Mouse (Mus musculus): ENCODE data around the gene Tubg1. TPM values are rescaled to one million over a fixed set of nuclear protein-coding genes. Genes with fewer than 3 reads are reported as not detected.

Gene Tubg1
- polyA plus RNA-seq, 1 experiment from 2014 or later: 126 TPM

GRCm38 (mm10) chr11:101140164-101140819 is 20.6 kb downstream of the Tubg1 start:
- Histone ChIP-seq H3K27ac (ENCODE audit: low read depth, low read length) (peak overlapping the region; percentile 60), H3K9me3 (ENCODE audit: control insufficient read depth, low read length) (no peaks in the 10 kb centered on the region), H3K4me3 (ENCODE audit: low read depth, low read length) (peak overlapping the region; percentile 17), H3K9ac (ENCODE audit: low read length) (peak overlapping the region; percentile 39), H3K36me3 (ENCODE audit: control insufficient read depth, insufficient read depth, low read length) (no peaks in the 10 kb centered on the region), H3K4me2 (ENCODE audit: low read depth, low read length, severe bottlenecking) (peak overlapping the region; percentile 45), H3K27me3 (ENCODE audit: control insufficient read depth, insufficient read depth, low read length) (no peaks in the 10 kb centered on the region), H3K4me1 (replicated peaks; ENCODE audit: control insufficient read depth, insufficient read depth, low read length) (peaks cover 12% of the 10 kb centered on the region; the same call in 1 of the 2 replicates)
- DNase-seq (ENCODE audit: low spot score) (peak; percentile 68), ATAC-seq (replicated peaks; ENCODE audit: low FRiP score) (0 out of 2 replicates have a peak, but pooled peaks have one; percentile 46)
- 41% methylated on average over 27 of the region's 27 CpGs for WGBS

GRCm38 (mm10) chr11:101141088-101141487 is 21.4 kb downstream of the Tubg1 start:
- H3K4me3 ChIP-seq (ENCODE audit: low read depth, low read length): no peak overlapping the region
- WGBS: 78% methylated on average over 8 of the region's 8 CpGs
- no peak for ATAC-seq (replicated peaks; ENCODE audit: low FRiP score)

GRCm38 (mm10) chr11:101142215-101142967 is 22.7 kb downstream of the Tubg1 start:
- no peaks in the 10 kb centered on the region for H3K9me3 ChIP-seq (ENCODE audit: control insufficient read depth, low read length)
- 87% methylated on average over 10 of the region's 10 CpGs for WGBS

More at GRCm38 (mm10) chr11:101141088-101141487, 21.4 kb downstream of the Tubg1 start:
- Histone ChIP-seq H3K4me1 (replicated peaks; ENCODE audit: control insufficient read depth, insufficient read depth, low read length) (peaks cover 12% of the 10 kb centered on the region; the same call in 1 of the 2 replicates), H3K4me2 (ENCODE audit: low read depth, low read length, severe bottlenecking) (no peak overlapping the region), H3K27me3 (ENCODE audit: control insufficient read depth, insufficient read depth, low read length) (no peaks in the 10 kb centered on the region), H3K9ac (ENCODE audit: low read length) (no peak overlapping the region), H3K9me3 (ENCODE audit: control insufficient read depth, low read length) (no peaks in the 10 kb centered on the region), H3K36me3 (ENCODE audit: control insufficient read depth, insufficient read depth, low read length) (no peaks in the 10 kb centered on the region), H3K27ac (ENCODE audit: low read depth, low read length) (no peak overlapping the region)
- DNase-seq (ENCODE audit: low spot score): no peak

GRCm38 (mm10) chr11:101143338-101144225 is 23.8 kb downstream of the Tubg1 start:
- DNase-seq (ENCODE audit: low spot score) (peak; percentile 70), ATAC-seq (replicated peaks; ENCODE audit: low FRiP score) (peak; percentile 63)
- H3K9ac ChIP-seq (ENCODE audit: low read length): peak overlapping the region; percentile 50; the same call in 1 of the 2 replicates
- H3K27me3 ChIP-seq (ENCODE audit: control insufficient read depth, insufficient read depth, low read length): no peaks in the 10 kb centered on the region
- WGBS: 20% methylated on average over 18 of the region's 19 CpGs
- 0 out of 2 replicates have a peak overlapping the region, but pooled peaks have one; percentile 25 for H3K27ac ChIP-seq (ENCODE audit: low read depth, low read length)
- H3K36me3 ChIP-seq (ENCODE audit: control insufficient read depth, insufficient read depth, low read length): no peaks in the 10 kb centered on the region
- peak overlapping the region; percentile 25 for H3K4me3 ChIP-seq (ENCODE audit: low read depth, low read length)
- peak overlapping the region; percentile 51 for H3K4me2 ChIP-seq (ENCODE audit: low read depth, low read length, severe bottlenecking)
- peaks cover 14% of the 10 kb centered on the region; the same call in 1 of the 2 replicates for H3K4me1 ChIP-seq (replicated peaks; ENCODE audit: control insufficient read depth, insufficient read depth, low read length)
- no peaks in the 10 kb centered on the region for H3K9me3 ChIP-seq (ENCODE audit: control insufficient read depth, low read length)

More at GRCm38 (mm10) chr11:101142215-101142967, 22.7 kb downstream of the Tubg1 start:
- ATAC-seq (replicated peaks; ENCODE audit: low FRiP score) (no peak), DNase-seq (ENCODE audit: low spot score) (no peak)
- Histone ChIP-seq H3K27me3 (ENCODE audit: control insufficient read depth, insufficient read depth, low read length) (no peaks in the 10 kb centered on the region), H3K9ac (ENCODE audit: low read length) (no peak overlapping the region), H3K36me3 (ENCODE audit: control insufficient read depth, insufficient read depth, low read length) (no peaks in the 10 kb centered on the region), H3K4me3 (ENCODE audit: low read depth, low read length) (no peak overlapping the region), H3K4me1 (replicated peaks; ENCODE audit: control insufficient read depth, insufficient read depth, low read length) (peaks cover 14% of the 10 kb centered on the region; the same call in 1 of the 2 replicates), H3K4me2 (ENCODE audit: low read depth, low read length, severe bottlenecking) (no peak overlapping the region), H3K27ac (ENCODE audit: low read depth, low read length) (no peak overlapping the region)

- no peaks in the 10 kb centered on the region for H3K9me3 ChIP-seq (ENCODE audit: control insufficient read depth, low read length)
- no peaks in the 10 kb centered on the region for H3K36me3 ChIP-seq (ENCODE audit: control insufficient read depth, insufficient read depth, low read length)
- 0 out of 2 replicates have a peak overlapping the region, but pooled peaks have one; percentile 27 for H3K4me2 ChIP-seq (ENCODE audit: low read depth, low read length, severe bottlenecking)
- H3K27ac ChIP-seq (ENCODE audit: low read depth, low read length): no peak overlapping the region
- H3K4me3 ChIP-seq (ENCODE audit: low read depth, low read length): no peak overlapping the region
- no peak overlapping the region for H3K9ac ChIP-seq (ENCODE audit: low read length)
- ATAC-seq (replicated peaks; ENCODE audit: low FRiP score) (no peak), DNase-seq (ENCODE audit: low spot score) (peak; percentile 78)
- peaks cover 9% of the 10 kb centered on the region; the same call in 1 of the 2 replicates for H3K4me1 ChIP-seq (replicated peaks; ENCODE audit: control insufficient read depth, insufficient read depth, low read length)
- WGBS: 17% methylated on average over 10 of the region's 10 CpGs
- no peaks in the 10 kb centered on the region for H3K27me3 ChIP-seq (ENCODE audit: control insufficient read depth, insufficient read depth, low read length)
Measured at GRCm38 (mm10) chr11:101146377-101146776, 26.6 kb downstream of the Tubg1 start.

GRCm38 (mm10) chr11:101148751-101149150 is 29.0 kb downstream of the Tubg1 start:
- H3K4me2 ChIP-seq (ENCODE audit: low read depth, low read length, severe bottlenecking): no peak overlapping the region
- no peaks in the 10 kb centered on the region for H3K36me3 ChIP-seq (ENCODE audit: control insufficient read depth, insufficient read depth, low read length)
- DNase-seq (ENCODE audit: low spot score): no peak
- H3K4me1 ChIP-seq (replicated peaks; ENCODE audit: control insufficient read depth, insufficient read depth, low read length): peaks cover 7% of the 10 kb centered on the region; the same call in 1 of the 2 replicates
- no peaks in the 10 kb centered on the region for H3K9me3 ChIP-seq (ENCODE audit: control insufficient read depth, low read length)
- no peaks in the 10 kb centered on the region for H3K27me3 ChIP-seq (ENCODE audit: control insufficient read depth, insufficient read depth, low read length)
- WGBS: 77% methylated on average over 10 of the region's 10 CpGs
- H3K4me3 ChIP-seq (ENCODE audit: low read depth, low read length): no peak overlapping the region
- ATAC-seq (replicated peaks; ENCODE audit: low FRiP score): no peak
- H3K9ac ChIP-seq (ENCODE audit: low read length): no peak overlapping the region
- H3K27ac ChIP-seq (ENCODE audit: low read depth, low read length): no peak overlapping the region

GRCm38 (mm10) chr11:101149178-101150105 is 29.7 kb downstream of the Tubg1 start:
- Histone ChIP-seq H3K27ac (ENCODE audit: low read depth, low read length) (no peak overlapping the region), H3K9ac (ENCODE audit: low read length) (no peak overlapping the region), H3K36me3 (ENCODE audit: control insufficient read depth, insufficient read depth, low read length) (no peaks in the 10 kb centered on the region), H3K4me1 (replicated peaks; ENCODE audit: control insufficient read depth, insufficient read depth, low read length) (peaks cover 4% of the 10 kb centered on the region; the same call in 1 of the 2 replicates), H3K4me2 (ENCODE audit: low read depth, low read length, severe bottlenecking) (no peak overlapping the region), H3K4me3 (ENCODE audit: low read depth, low read length) (no peak overlapping the region), H3K27me3 (ENCODE audit: control insufficient read depth, insufficient read depth, low read length) (no peaks in the 10 kb centered on the region), H3K9me3 (ENCODE audit: control insufficient read depth, low read length) (no peaks in the 10 kb centered on the region)
- ATAC-seq (replicated peaks; ENCODE audit: low FRiP score): no peak
- DNase-seq (ENCODE audit: low spot score): no peak
- 66% methylated on average over 9 of the region's 9 CpGs for WGBS
